Mouse (Mus musculus) erythroblast, embryonic 14.5 days (primary cell): ENCODE results near the gene Grik4.

Source experiments
- GATA1 ChIP-seq: IDR thresholded peaks from 2 replicates; pipeline ENCODE4 v1.6.1; 2012; ENCODE audit warnings: low read length, inconsistent platforms, mixed read lengths
- TAL1 ChIP-seq: IDR thresholded peaks from 3 replicates; pipeline ENCODE4 v1.6.1; 2012; ENCODE audit warnings: low read length, inconsistent platforms, mixed read lengths

DNA sequence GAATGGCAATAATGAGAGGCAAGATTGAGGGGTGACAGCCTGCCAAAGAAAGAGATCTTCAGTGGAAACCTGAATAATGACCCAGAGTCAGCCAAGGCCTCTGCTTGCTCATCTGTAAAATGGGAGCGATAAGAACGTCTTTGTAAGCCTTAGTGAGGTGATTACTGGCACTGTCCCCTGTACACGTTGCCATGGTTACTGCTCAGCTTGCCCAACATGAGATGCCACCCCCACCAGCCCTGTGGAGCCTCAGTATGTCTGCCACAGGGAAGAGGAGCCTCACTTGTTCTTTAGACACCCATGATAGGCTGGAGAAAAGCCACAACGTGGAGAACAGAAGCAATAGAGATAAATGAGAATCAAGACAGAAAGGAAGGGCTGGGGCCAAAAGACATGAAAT lies 56.4 kb downstream of the Grik4 start:
- TF ChIP-seq TAL1 (no peak), GATA1 (no peak)
